In genomic region chr2:27416425-27416824, GRCm38 (mm10) we compare ENCODE assay signal across 11 mouse cellular contexts. TPM values are rescaled to one million over a fixed set of nuclear protein-coding genes. Genes with fewer than 3 reads are reported as not detected.
DNase-seq lines count a peak whose midpoint lies in the region; ATAC-seq and TF ChIP-seq lines count a peak whose summit lies in the region.
"Had no signal": no experiment of that assay in that cellular context is flagged by ENCODE, and none has a peak within 500 bp of the region (broad histone marks: within the 10 kb centered on the region; RNA-seq: fewer than 3 reads in every experiment).

No protein-coding gene starts in this region.

- H3K36me3 ChIP-seq in forebrain, embryonic 10.5 days (replicated peaks), result peaks cover 13% of the 10 kb centered on the region
- no peaks in the 10 kb centered on the region for H3K36me3 ChIP-seq in forebrain, embryonic 11.5 days (ENCODE audit: control insufficient read depth, insufficient read depth, low read length)
- no peaks in the 10 kb centered on the region for H3K36me3 ChIP-seq in midbrain, embryonic 12.5 days
- H3K36me3 ChIP-seq in midbrain, postnatal 0 days (ENCODE audit: insufficient read depth, low read length), result no peaks in the 10 kb centered on the region
- H3K36me3 ChIP-seq in heart, embryonic 13.5 days, result no peaks in the 10 kb centered on the region
- no peaks in the 10 kb centered on the region for H3K36me3 ChIP-seq in splenic B cell, adult 2 months (ENCODE audit: control insufficient read depth, insufficient read depth, low read length, poor library complexity, severe bottlenecking)

- WGBS in forebrain, embryonic 10.5 days, result 59% methylated on average over 3 of the region's 3 CpGs
- 65% methylated on average over 3 of the region's 3 CpGs for WGBS in forebrain, embryonic 11.5 days
- whole genome bisulfite sequencing in midbrain, embryonic 12.5 days, result 52% methylated on average over 3 of the region's 3 CpGs
- WGBS in midbrain, postnatal 0 days, result 47% methylated on average over 3 of the region's 3 CpGs
- 15% methylated on average over 3 of the region's 3 CpGs for WGBS in heart, embryonic 13.5 days

- H3K4me1 ChIP-seq in forebrain, embryonic 10.5 days, result peaks cover 95% of the 10 kb centered on the region
- peaks cover 44% of the 10 kb centered on the region for H3K4me1 ChIP-seq in forebrain, embryonic 11.5 days (replicated peaks; ENCODE audit: control insufficient read depth, insufficient read depth, low read length)
- peaks cover 86% of the 10 kb centered on the region for H3K4me1 ChIP-seq in midbrain, embryonic 12.5 days
- H3K4me1 ChIP-seq in midbrain, postnatal 0 days (ENCODE audit: insufficient read depth, low read length), result peaks cover 21% of the 10 kb centered on the region
- H3K4me1 ChIP-seq in heart, embryonic 13.5 days, result peaks cover 88% of the 10 kb centered on the region

- H3K27ac ChIP-seq in forebrain, embryonic 10.5 days, result 0 out of 2 replicates have a peak overlapping the region, but pooled peaks have one; percentile 4
- no peak overlapping the region for H3K27ac ChIP-seq in forebrain, embryonic 11.5 days (ENCODE audit: low read depth, low read length)
- 0 out of 2 replicates have a peak overlapping the region, but pooled peaks have one; percentile 6 for H3K27ac ChIP-seq in midbrain, embryonic 12.5 days (replicated peaks)
- no peak overlapping the region for H3K27ac ChIP-seq in midbrain, postnatal 0 days (ENCODE audit: low read depth, low read length)
- H3K27ac ChIP-seq in heart, embryonic 13.5 days (replicated peaks), result no peak overlapping the region
- H3K27ac ChIP-seq: left cerebral cortex, adult 2 months had no signal

- TF ChIP-seq CTCF in midbrain, postnatal 0 days (IDR thresholded peaks at IDR 0.05), result no peak

- no peak overlapping the region for H3K4me3 ChIP-seq in forebrain, embryonic 10.5 days
- no peak overlapping the region for H3K4me3 ChIP-seq in forebrain, embryonic 11.5 days (ENCODE audit: low read depth, low read length)
- H3K4me3 ChIP-seq in midbrain, embryonic 12.5 days, result no peak overlapping the region
- H3K4me3 ChIP-seq in midbrain, postnatal 0 days (ENCODE audit: low read depth, low read length), result no peak overlapping the region
- H3K4me3 ChIP-seq in heart, embryonic 13.5 days, result no peak overlapping the region
- H3K4me3 ChIP-seq: left cerebral cortex, adult 2 months had no signal

- DNase-seq in forebrain, embryonic 10.5 days (ENCODE audit: extremely low spot score, low spot score), result no peak
- DNase-seq in forebrain, embryonic 11.5 days (ENCODE audit: low spot score), result no peak
- DNase-seq in midbrain, postnatal 0 days (ENCODE audit: low spot score), result no peak
- peak; percentile 41 for DNase-seq in splenic B cell, adult 2 months (ENCODE audit: low read depth, low spot score)
- DNase-seq in layer of hippocampus, postnatal 36 days, result no peak
- DNase-seq in left cerebral cortex, adult 8-10 months (ENCODE audit: low spot score in 2 of 2), result no peak
- DNase-seq: cerebellum, adult 9-11 months; right cerebral cortex, postnatal 14 days had no signal

- no peak for ATAC-seq in forebrain, embryonic 11.5 days (replicated peaks; ENCODE audit: low FRiP score)
- no peak for ATAC-seq in midbrain, embryonic 12.5 days (ENCODE audit: low FRiP score, low read depth)
- ATAC-seq in midbrain, postnatal 0 days (ENCODE audit: low FRiP score), result no peak
- no peak for ATAC-seq in heart, embryonic 13.5 days (ENCODE audit: extremely low read depth, insufficient number of reproducible peaks, low FRiP score, low TSS enrichment)

- no peak overlapping the region for H3K4me2 ChIP-seq in forebrain, embryonic 11.5 days (ENCODE audit: low read depth, low read length, severe bottlenecking)
- H3K4me2 ChIP-seq in midbrain, embryonic 12.5 days (replicated peaks), result no peak overlapping the region
- no peak overlapping the region for H3K4me2 ChIP-seq in midbrain, postnatal 0 days (ENCODE audit: low read depth, low read length, poor library complexity, severe bottlenecking)
- H3K4me2 ChIP-seq in heart, embryonic 13.5 days, result no peak overlapping the region

- no peaks in the 10 kb centered on the region for H3K27me3 ChIP-seq in forebrain, embryonic 10.5 days (ENCODE audit: poor library complexity, severe bottlenecking)
- H3K27me3 ChIP-seq in forebrain, embryonic 11.5 days (ENCODE audit: control insufficient read depth, insufficient read depth, low read length), result no peaks in the 10 kb centered on the region
- no peaks in the 10 kb centered on the region for H3K27me3 ChIP-seq in midbrain, embryonic 12.5 days
- no peaks in the 10 kb centered on the region for H3K27me3 ChIP-seq in midbrain, postnatal 0 days (ENCODE audit: insufficient read depth, low read length)
- H3K27me3 ChIP-seq in heart, embryonic 13.5 days (replicated peaks), result no peaks in the 10 kb centered on the region
- H3K27me3 ChIP-seq in splenic B cell, adult 2 months (ENCODE audit: control insufficient read depth, insufficient read depth, low read length, poor library complexity, severe bottlenecking), result no peaks in the 10 kb centered on the region

- no peaks in the 10 kb centered on the region for H3K9me3 ChIP-seq in forebrain, embryonic 10.5 days
- no peaks in the 10 kb centered on the region for H3K9me3 ChIP-seq in forebrain, embryonic 11.5 days (ENCODE audit: control insufficient read depth, low read length)
- no peaks in the 10 kb centered on the region for H3K9me3 ChIP-seq in midbrain, embryonic 12.5 days
- no peaks in the 10 kb centered on the region for H3K9me3 ChIP-seq in midbrain, postnatal 0 days (ENCODE audit: low read length)
- H3K9me3 ChIP-seq in heart, embryonic 13.5 days, result no peaks in the 10 kb centered on the region

- H3K9ac ChIP-seq in forebrain, embryonic 11.5 days (ENCODE audit: low read length), result no peak overlapping the region
- H3K9ac ChIP-seq in midbrain, embryonic 12.5 days (replicated peaks), result no peak overlapping the region
- no peak overlapping the region for H3K9ac ChIP-seq in midbrain, postnatal 0 days (replicated peaks; ENCODE audit: low read length, poor library complexity, severe bottlenecking)
- H3K9ac ChIP-seq in heart, embryonic 13.5 days, result peak overlapping the region; percentile 20; the same call in 1 of the 2 replicates

RNA-seq across cellular contexts. Expression of gene Vav2, which starts 10.4 kb away (rescaled TPM):
- polyA plus RNA-seq in forebrain, embryonic 10.5 days (2016; fragmentation: Nextera tagmentation; extraction: Ambion mirVana), result 11.5 and 11.8 TPM in 2 replicates
- 12.7 and 15.7 TPM in 2 replicates for polyA plus RNA-seq in forebrain, embryonic 11.5 days (2014; fragmentation: Nextera tagmentation; extraction: Ambion mirVana)
- 24.1 and 27.6 TPM in 2 replicates for polyA plus RNA-seq in midbrain, embryonic 12.5 days (2016; fragmentation: Nextera tagmentation; extraction: Ambion mirVana)
- total RNA-seq in midbrain, postnatal 0 days (2014; rRNA removed), result 33.6 and 34.8 TPM in 2 replicates
- 6.4 TPM in 2 replicates for polyA plus RNA-seq in midbrain, postnatal 0 days (2015; fragmentation: Nextera tagmentation; extraction: Ambion mirVana)
- polyA plus RNA-seq in heart, embryonic 13.5 days (2015; fragmentation: Nextera tagmentation; extraction: Ambion mirVana), result 2.6 and 2.7 TPM in 2 replicates
- total RNA-seq in layer of hippocampus, postnatal 36 days (2021), result 10 to 100 TPM; 11.2 to 11.5 TPM
- total RNA-seq in left cerebral cortex, adult 8-10 months (2022), result 10 to 100 TPM in 2 of 4 experiments, 1 to 10 TPM in 2; 9.1 to 11.0 (median 9.8) TPM

RNA-seq across cellular contexts. Expression of gene Brd3os, which starts 25.7 kb away (rescaled TPM):
- 10.2 and 11.0 TPM in 2 replicates for polyA plus RNA-seq in forebrain, embryonic 10.5 days (2016; fragmentation: Nextera tagmentation; extraction: Ambion mirVana)
- polyA plus RNA-seq in forebrain, embryonic 11.5 days (2014; fragmentation: Nextera tagmentation; extraction: Ambion mirVana), result 14.4 and 16.0 TPM in 2 replicates
- 16.7 and 17.3 TPM in 2 replicates for polyA plus RNA-seq in midbrain, embryonic 12.5 days (2016; fragmentation: Nextera tagmentation; extraction: Ambion mirVana)
- total RNA-seq in midbrain, postnatal 0 days (2014; rRNA removed), result 32.9 and 44.2 TPM in 2 replicates
- 42.5 and 47.4 TPM in 2 replicates for polyA plus RNA-seq in midbrain, postnatal 0 days (2015; fragmentation: Nextera tagmentation; extraction: Ambion mirVana)
- 3.7 and 3.8 TPM in 2 replicates for polyA plus RNA-seq in heart, embryonic 13.5 days (2015; fragmentation: Nextera tagmentation; extraction: Ambion mirVana)
- 10 to 100 TPM; 22.6 to 24.0 TPM for total RNA-seq in layer of hippocampus, postnatal 36 days (2021)
- 10 to 100 TPM; 28.5 to 30.9 (median 28.8) TPM for total RNA-seq in left cerebral cortex, adult 8-10 months (2022)

Comparison
In these comparisons a context has a peak if more than half of its experiments do, and no peak if none do; other contexts are left out.
1. H3K27ac ChIP-seq: peak in forebrain, embryonic 10.5 days (single experiment) and midbrain, embryonic 12.5 days (single experiment); none in forebrain, embryonic 11.5 days (single experiment), midbrain, postnatal 0 days (single experiment) and heart, embryonic 13.5 days (single experiment).